ENCODE assay signal across 8 mouse cellular contexts in the genomic region with DNA sequence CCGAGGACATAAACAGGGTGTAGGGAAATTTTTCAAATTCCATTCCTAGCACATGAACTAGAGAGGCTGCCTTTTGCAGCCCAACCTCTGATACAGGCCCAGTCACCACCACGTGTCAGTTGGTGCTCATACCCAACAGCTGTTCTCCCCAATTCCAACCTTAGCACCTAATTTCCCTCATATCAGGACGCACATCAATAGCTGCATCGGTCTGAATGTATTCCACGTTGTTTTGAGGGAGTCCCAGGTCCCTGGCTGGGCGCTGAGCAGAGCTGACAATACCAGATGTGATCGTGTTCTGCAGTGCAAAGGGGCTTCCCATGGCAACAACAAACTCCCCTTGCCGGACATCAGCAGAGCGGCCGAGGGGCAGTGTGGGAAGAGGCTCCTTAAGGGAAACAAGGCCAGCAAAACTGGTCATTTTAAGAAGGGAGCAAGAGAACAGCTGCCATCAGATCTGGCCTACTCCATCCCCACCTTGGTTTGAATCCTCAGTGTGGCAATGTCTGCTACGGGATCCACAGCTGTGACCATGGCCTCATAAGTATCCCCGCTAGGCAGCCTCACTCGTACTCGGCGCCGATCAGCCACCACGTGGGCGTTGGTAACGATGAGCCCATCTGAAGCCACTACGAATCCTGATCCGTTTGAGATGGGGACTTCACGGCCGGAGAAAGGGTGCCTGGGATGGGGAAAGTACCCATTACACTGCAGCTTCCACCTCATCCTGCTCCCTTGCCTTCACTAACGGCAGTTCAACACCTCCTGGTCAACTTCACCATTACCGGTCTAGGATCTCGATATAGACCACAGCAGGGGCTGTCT. TPM values are rescaled to one million over a fixed set of nuclear protein-coding genes. Genes with fewer than 3 reads are reported as not detected.
DNase-seq lines count a peak whose midpoint lies in the region; ATAC-seq and TF ChIP-seq lines count a peak whose summit lies in the region.

No protein-coding gene starts in this region.

- H3K27me3 ChIP-seq in kidney, embryonic 14.5 days (ENCODE audit: control insufficient read depth, insufficient read depth, low read length): no peaks in the 10 kb centered on the region
- H3K27me3 ChIP-seq in Patski: no peaks in the 10 kb centered on the region
- no peaks in the 10 kb centered on the region for H3K27me3 ChIP-seq in embryonic facial prominence, embryonic 13.5 days
- no peaks in the 10 kb centered on the region for H3K27me3 ChIP-seq in hindbrain, embryonic 16.5 days (replicated peaks; ENCODE audit: control insufficient read depth, insufficient read depth, low read length)
- H3K27me3 ChIP-seq in liver, embryonic 15.5 days: no peaks in the 10 kb centered on the region
- H3K27me3 ChIP-seq in neural tube, embryonic 12.5 days (replicated peaks): no peaks in the 10 kb centered on the region

- no peak for DNase-seq in kidney, postnatal 14 days
- no peak for DNase-seq in Patski (ENCODE audit: low read depth, low spot score)
- DNase-seq in gastrocnemius, postnatal 36 days: no peak

- in situ Hi-C loops in Patski (cut with MboI; ENCODE audit: low pct_unique_long_range_greater_than_20kb): loop anchor here (5.0 kb wide), 1 partner anchor 56 kb away; no protein-coding TSS in a partner anchor

- 3% methylated on average over 26 of the region's 26 CpGs for WGBS in kidney, embryonic 14.5 days
- WGBS in embryonic facial prominence, embryonic 13.5 days: 1% methylated on average over 26 of the region's 26 CpGs
- 2% methylated on average over 26 of the region's 26 CpGs for WGBS in hindbrain, embryonic 16.5 days
- WGBS in liver, embryonic 15.5 days (ENCODE audit: insufficient replicate concordance): 2% methylated on average over 26 of the region's 26 CpGs
- 3% methylated on average over 26 of the region's 26 CpGs for WGBS in neural tube, embryonic 12.5 days

- H3K4me1 ChIP-seq in kidney, embryonic 14.5 days (ENCODE audit: control insufficient read depth, insufficient read depth, low read length): peaks cover 20% of the 10 kb centered on the region
- H3K4me1 ChIP-seq in embryonic facial prominence, embryonic 13.5 days: peaks cover 26% of the 10 kb centered on the region
- peaks cover 24% of the 10 kb centered on the region for H3K4me1 ChIP-seq in hindbrain, embryonic 16.5 days (ENCODE audit: control insufficient read depth, insufficient read depth, low read depth, low read length)
- peaks cover 70% of the 10 kb centered on the region for H3K4me1 ChIP-seq in liver, embryonic 15.5 days (replicated peaks)
- peaks cover 22% of the 10 kb centered on the region for H3K4me1 ChIP-seq in neural tube, embryonic 12.5 days

- intact Hi-C loops in gastrocnemius, postnatal 36 days (cut with DNase I): loop anchor here (5.0 kb wide), 1 partner anchor 56 kb away; no protein-coding TSS in a partner anchor

- H3K4me2 ChIP-seq in kidney, embryonic 14.5 days (replicated peaks; ENCODE audit: low read depth, low read length): peak overlapping the region; percentile 95
- H3K4me2 ChIP-seq in embryonic facial prominence, embryonic 13.5 days: peak overlapping the region; percentile 88
- H3K4me2 ChIP-seq in hindbrain, embryonic 16.5 days (ENCODE audit: low read length): peak overlapping the region; percentile 88
- H3K4me2 ChIP-seq in liver, embryonic 15.5 days: peak overlapping the region; percentile 91
- H3K4me2 ChIP-seq in neural tube, embryonic 12.5 days (replicated peaks): peak overlapping the region; percentile 93

- H3K9ac ChIP-seq in kidney, embryonic 14.5 days (ENCODE audit: low read depth, low read length): peak overlapping the region; percentile 91
- H3K9ac ChIP-seq in embryonic facial prominence, embryonic 13.5 days: peak overlapping the region; percentile 96
- H3K9ac ChIP-seq in hindbrain, embryonic 16.5 days (ENCODE audit: low read depth, low read length): peak overlapping the region; percentile 91
- peak overlapping the region; percentile 95 for H3K9ac ChIP-seq in liver, embryonic 15.5 days
- H3K9ac ChIP-seq in neural tube, embryonic 12.5 days: peak overlapping the region; percentile 95

- peak overlapping the region; percentile 70 for H3K4me3 ChIP-seq in kidney, embryonic 14.5 days (ENCODE audit: low read length)
- H3K4me3 ChIP-seq in embryonic facial prominence, embryonic 13.5 days: peak overlapping the region; percentile 99
- H3K4me3 ChIP-seq in hindbrain, embryonic 16.5 days (ENCODE audit: low read length): peak overlapping the region; percentile 89
- H3K4me3 ChIP-seq in liver, embryonic 15.5 days (replicated peaks): peak overlapping the region; percentile 77
- H3K4me3 ChIP-seq in neural tube, embryonic 12.5 days: peak overlapping the region; percentile 95

- H3K36me3 ChIP-seq in kidney, embryonic 14.5 days (ENCODE audit: control insufficient read depth, insufficient read depth, low read length): peaks cover 43% of the 10 kb centered on the region
- peaks cover 38% of the 10 kb centered on the region for H3K36me3 ChIP-seq in embryonic facial prominence, embryonic 13.5 days
- H3K36me3 ChIP-seq in hindbrain, embryonic 16.5 days (ENCODE audit: control insufficient read depth, insufficient read depth, low read length): peaks cover 7% of the 10 kb centered on the region; the same call in 1 of the 2 replicates
- peaks cover 47% of the 10 kb centered on the region for H3K36me3 ChIP-seq in liver, embryonic 15.5 days (replicated peaks)
- peaks cover 32% of the 10 kb centered on the region for H3K36me3 ChIP-seq in neural tube, embryonic 12.5 days

- CTCF ChIA-PET in Patski (lab: Charles Lee): interaction anchor here (1.0 to 3.2 kb wide), 4 partner anchors 13 to 57 kb away, joined by 3 to 22 read pairs (median 4); partner anchors contain the start of gene Dok1

- no peak for TF ChIP-seq CTCF in Patski (IDR thresholded peaks at IDR 0.05)

- POLR2A ChIA-PET in Patski (lab: Charles Lee): interaction anchor here (0.9 to 1.3 kb wide), 3 partner anchors 14 to 49 kb away, joined by 3 to 12 read pairs (median 4); partner anchors contain the start of gene Dok1

- no peaks in the 10 kb centered on the region for H3K9me3 ChIP-seq in kidney, embryonic 14.5 days (ENCODE audit: control insufficient read depth, low read length)
- no peaks in the 10 kb centered on the region for H3K9me3 ChIP-seq in embryonic facial prominence, embryonic 13.5 days
- no peaks in the 10 kb centered on the region for H3K9me3 ChIP-seq in hindbrain, embryonic 16.5 days (ENCODE audit: control insufficient read depth, low read length)
- no peaks in the 10 kb centered on the region for H3K9me3 ChIP-seq in liver, embryonic 15.5 days (replicated peaks)
- H3K9me3 ChIP-seq in neural tube, embryonic 12.5 days: no peaks in the 10 kb centered on the region

- no peak; the same call in 1 of the 2 replicates for ATAC-seq in kidney, embryonic 14.5 days (ENCODE audit: low FRiP score, low TSS enrichment)
- ATAC-seq in Patski: peak; percentile 15
- ATAC-seq in embryonic facial prominence, embryonic 13.5 days (ENCODE audit: insufficient number of reproducible peaks, insufficient read depth, low FRiP score, low TSS enrichment, low read depth): no peak
- ATAC-seq in hindbrain, embryonic 16.5 days: peak; percentile 2; the same call in 1 of the 2 replicates
- ATAC-seq in liver, embryonic 15.5 days (ENCODE audit: insufficient read depth): no peak
- ATAC-seq in neural tube, embryonic 12.5 days (ENCODE audit: low FRiP score, low read depth): peak; percentile 23

- peak overlapping the region; percentile 79 for H3K27ac ChIP-seq in kidney, embryonic 14.5 days (ENCODE audit: low read depth, low read length)
- H3K27ac ChIP-seq in embryonic facial prominence, embryonic 13.5 days: peak overlapping the region; percentile 92
- H3K27ac ChIP-seq in hindbrain, embryonic 16.5 days (ENCODE audit: low read depth, low read length): peak overlapping the region; percentile 88
- H3K27ac ChIP-seq in liver, embryonic 15.5 days (replicated peaks): peak overlapping the region; percentile 94
- no peak overlapping the region for H3K27ac ChIP-seq in neural tube, embryonic 12.5 days

RNA-seq across cellular contexts. Expression of gene Aup1, which starts 1.0 kb away (rescaled TPM):
- polyA plus RNA-seq in kidney, embryonic 14.5 days (2014; fragmentation: Nextera tagmentation; extraction: Ambion mirVana): 144 and 156 TPM in 2 replicates
- polyA plus RNA-seq in Patski (2021): 160 TPM
- 177 and 206 TPM in 2 replicates for polyA plus RNA-seq in embryonic facial prominence, embryonic 13.5 days (2015; fragmentation: Nextera tagmentation; extraction: Ambion mirVana)
- polyA plus RNA-seq in hindbrain, embryonic 16.5 days (2015; fragmentation: Nextera tagmentation; extraction: Ambion mirVana): 179 and 193 TPM in 2 replicates
- 189 and 201 TPM in 2 replicates for polyA plus RNA-seq in liver, embryonic 15.5 days (2015; fragmentation: Nextera tagmentation; extraction: Ambion mirVana)
- 158 and 167 TPM in 2 replicates for polyA plus RNA-seq in neural tube, embryonic 12.5 days (2016; fragmentation: Nextera tagmentation; extraction: Ambion mirVana)
- total RNA-seq in gastrocnemius, postnatal 36 days (2021): 10 to 100 TPM; 82.8 to 88.8 TPM

RNA-seq across cellular contexts. Expression of gene Htra2, which starts 1.7 kb away (rescaled TPM):
- polyA plus RNA-seq in kidney, embryonic 14.5 days (2014; fragmentation: Nextera tagmentation; extraction: Ambion mirVana): 51.1 and 64.9 TPM in 2 replicates
- 63.1 TPM for polyA plus RNA-seq in Patski (2021)
- 72.6 and 75.4 TPM in 2 replicates for polyA plus RNA-seq in embryonic facial prominence, embryonic 13.5 days (2015; fragmentation: Nextera tagmentation; extraction: Ambion mirVana)
- 85.6 and 88.5 TPM in 2 replicates for polyA plus RNA-seq in hindbrain, embryonic 16.5 days (2015; fragmentation: Nextera tagmentation; extraction: Ambion mirVana)
- 87.9 and 93.6 TPM in 2 replicates for polyA plus RNA-seq in liver, embryonic 15.5 days (2015; fragmentation: Nextera tagmentation; extraction: Ambion mirVana)
- polyA plus RNA-seq in neural tube, embryonic 12.5 days (2016; fragmentation: Nextera tagmentation; extraction: Ambion mirVana): 68.0 and 70.6 TPM in 2 replicates
- 10 to 100 TPM; 16.7 to 18.3 TPM for total RNA-seq in gastrocnemius, postnatal 36 days (2021)

RNA-seq across cellular contexts. Expression of gene Dqx1, which starts 4.3 kb away (rescaled TPM):
- 1.9 and 2.6 TPM in 2 replicates for polyA plus RNA-seq in kidney, embryonic 14.5 days (2014; fragmentation: Nextera tagmentation; extraction: Ambion mirVana)
- polyA plus RNA-seq in Patski (2021): 0.51 TPM
- polyA plus RNA-seq in embryonic facial prominence, embryonic 13.5 days (2015; fragmentation: Nextera tagmentation; extraction: Ambion mirVana): 1.3 TPM in 2 replicates
- 0.28 and 0.71 TPM in 2 replicates for polyA plus RNA-seq in hindbrain, embryonic 16.5 days (2015; fragmentation: Nextera tagmentation; extraction: Ambion mirVana)
- 6.8 and 7.8 TPM in 2 replicates for polyA plus RNA-seq in liver, embryonic 15.5 days (2015; fragmentation: Nextera tagmentation; extraction: Ambion mirVana)
- 1.8 and 2.1 TPM in 2 replicates for polyA plus RNA-seq in neural tube, embryonic 12.5 days (2016; fragmentation: Nextera tagmentation; extraction: Ambion mirVana)
- total RNA-seq in gastrocnemius, postnatal 36 days (2021): under 1 TPM; 0.26 to 0.32 TPM

RNA-seq across cellular contexts. Expression of gene Tlx2, which starts 16.7 kb away (rescaled TPM):
- polyA plus RNA-seq in kidney, embryonic 14.5 days (2014; fragmentation: Nextera tagmentation; extraction: Ambion mirVana): not detected in 2 replicates
- 0.24 TPM for polyA plus RNA-seq in Patski (2021)
- polyA plus RNA-seq in embryonic facial prominence, embryonic 13.5 days (2015; fragmentation: Nextera tagmentation; extraction: Ambion mirVana): 0.31 and 0.67 TPM in 2 replicates
- 0.16 and 0.40 TPM in 2 replicates for polyA plus RNA-seq in hindbrain, embryonic 16.5 days (2015; fragmentation: Nextera tagmentation; extraction: Ambion mirVana)
- polyA plus RNA-seq in liver, embryonic 15.5 days (2015; fragmentation: Nextera tagmentation; extraction: Ambion mirVana): not detected in 2 replicates
- polyA plus RNA-seq in neural tube, embryonic 12.5 days (2016; fragmentation: Nextera tagmentation; extraction: Ambion mirVana): 27.0 and 42.3 TPM in 2 replicates
- total RNA-seq in gastrocnemius, postnatal 36 days (2021): not detected

RNA-seq across cellular contexts. Expression of gene Loxl3, which starts 19.4 kb away (rescaled TPM):
- 12.0 and 14.3 TPM in 2 replicates for polyA plus RNA-seq in kidney, embryonic 14.5 days (2014; fragmentation: Nextera tagmentation; extraction: Ambion mirVana)
- 2.5 TPM for polyA plus RNA-seq in Patski (2021)
- polyA plus RNA-seq in embryonic facial prominence, embryonic 13.5 days (2015; fragmentation: Nextera tagmentation; extraction: Ambion mirVana): 20.9 and 24.1 TPM in 2 replicates
- polyA plus RNA-seq in hindbrain, embryonic 16.5 days (2015; fragmentation: Nextera tagmentation; extraction: Ambion mirVana): 7.1 and 8.5 TPM in 2 replicates
- polyA plus RNA-seq in liver, embryonic 15.5 days (2015; fragmentation: Nextera tagmentation; extraction: Ambion mirVana): 1.7 and 2.1 TPM in 2 replicates
- polyA plus RNA-seq in neural tube, embryonic 12.5 days (2016; fragmentation: Nextera tagmentation; extraction: Ambion mirVana): 9.1 and 9.4 TPM in 2 replicates
- 1 to 10 TPM; 2.9 to 3.1 TPM for total RNA-seq in gastrocnemius, postnatal 36 days (2021)

Comparison
In these comparisons a context has a peak if more than half of its experiments do, and no peak if none do; other contexts are left out.
1. ATAC-seq: peak in Patski (single experiment), hindbrain, embryonic 16.5 days (single experiment) and neural tube, embryonic 12.5 days (single experiment); none in kidney, embryonic 14.5 days (single experiment), embryonic facial prominence, embryonic 13.5 days (single experiment) and liver, embryonic 15.5 days (single experiment).
2. Peak in every context shown above with its lines, with median percentiles within 50 percentile points of each other: H3K4me2 ChIP-seq, H3K4me3 ChIP-seq and H3K9ac ChIP-seq.